Mouse (Mus musculus) gastrocnemius, postnatal 36 days (tissue): ENCODE data around the gene Gprin2. TPM values are rescaled to one million over a fixed set of nuclear protein-coding genes. Genes with fewer than 3 reads are reported as not detected.

Experiments used
- total RNA-seq, 2 experiments: library from RNA; stranded (reverse); gene quantifications; 2 replicates each; pipeline ENCODE4 v1.2.3; 2021

Gene Gprin2
- total RNA-seq, 2 experiments from 2014 or later, result 0.05 TPM; not detected in 1

Other genes starting within 250 kb of the Gprin2 start
- not detected for gene Rbp3, start 247.7 kb downstream of the Gprin2 start, total RNA-seq
- gene Zfp488, start 222.9 kb downstream of the Gprin2 start, total RNA-seq, result not detected
- not detected for gene Gm30083, start 186.5 kb downstream of the Gprin2 start, total RNA-seq
- not detected for gene Gm5460, start 184.9 kb downstream of the Gprin2 start, total RNA-seq
- not detected for gene Antxrl, start 148.9 kb downstream of the Gprin2 start, total RNA-seq
- gene Anxa8, start 115.7 kb downstream of the Gprin2 start, total RNA-seq, result under 1 TPM; 0.54 to 0.67 TPM
- gene A630023A22Rik, start 98.9 kb downstream of the Gprin2 start, total RNA-seq, result not detected
- gene Npy4r, start 49.2 kb downstream of the Gprin2 start, total RNA-seq, result under 1 TPM; 0.10 TPM
- gene Syt15, start 17.9 kb upstream of the Gprin2 start, total RNA-seq, result under 1 TPM; 0.36 to 0.57 TPM
- 10 to 100 TPM in 1 of 2 experiments, 1 to 10 TPM in 1; 9.5 to 10.6 TPM for gene Shld2, start 108.8 kb upstream of the Gprin2 start, total RNA-seq
- 100 to 1,000 TPM in 1 of 2 experiments, 10 to 100 TPM in 1; 99.3 to 134 TPM for gene Glud1, start 109.1 kb upstream of the Gprin2 start, total RNA-seq
- not detected for gene Fam25c, start 153.8 kb upstream of the Gprin2 start, total RNA-seq
- 1 to 10 TPM; 2.8 to 6.0 TPM for gene Sncg, start 173.1 kb upstream of the Gprin2 start, total RNA-seq
- gene Mmrn2, start 173.8 kb upstream of the Gprin2 start, total RNA-seq, result 10 to 100 TPM; 10.1 to 11.4 TPM